Mouse (Mus musculus): ENCODE results near the gene Ints11.

- no peak for TF ChIP-seq CHD2 (IDR thresholded peaks at IDR 0.05; ENCODE audit: low read length)
- no peak for TF ChIP-seq CTCF (conservative IDR thresholded peaks at IDR 0.05 in 1 of 2, IDR thresholded peaks at IDR 0.05 in 1 of 2; ENCODE audit: low read depth in 2 of 2, low read length in 2 of 2)
- TF ChIP-seq ZKSCAN1 (IDR thresholded peaks at IDR 0.05; ENCODE audit: borderline replicate concordance, low read depth, low read length), result no peak
- no peak for TF ChIP-seq EP300 (IDR thresholded peaks at IDR 0.05; ENCODE audit: low read length)
- TF ChIP-seq POLR2AphosphoS2 (IDR thresholded peaks at IDR 0.05; ENCODE audit: low read depth, low read length), result no peak
- no peak for TF ChIP-seq USF1 (IDR thresholded peaks at IDR 0.05; ENCODE audit: low read depth, low read length)
- TF ChIP-seq ZMIZ1 (IDR thresholded peaks at IDR 0.05; ENCODE audit: low read depth, low read length), result no peak
These were observed 31.8 kb upstream of the Ints11 start for GRCm38 (mm10) chr4:155837404-155838010.

Measured in CH12.LX (cell line).